Mouse (Mus musculus): ENCODE measurements at regions not wholly inside any gene's neighbourhood (a gene's known extent, or its start where the extent isn't known, plus 50 kb on each side); places are given as distances from the start of the nearest gene placed in this dataset.

DNA sequence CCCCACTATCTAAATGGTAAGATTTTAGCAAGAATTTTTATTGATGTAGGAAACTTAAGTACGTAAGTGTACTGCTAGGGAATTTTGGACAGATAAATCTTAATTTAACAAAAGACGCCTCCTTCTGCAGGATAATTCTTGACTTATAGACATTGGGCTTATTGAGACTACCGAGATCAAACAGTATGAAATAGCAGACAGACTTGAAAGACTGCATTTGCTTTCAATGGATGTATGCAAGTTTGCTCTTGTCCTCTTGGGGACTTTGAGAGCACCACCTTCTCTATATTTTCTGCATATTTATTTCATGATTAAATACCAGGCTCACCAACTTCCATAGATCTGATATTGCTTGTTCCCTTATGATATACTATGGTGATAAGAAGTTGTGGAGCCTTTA is 92.8 kb upstream of the 1700056E22Rik start:
- TF ChIP-seq POLR2A (IDR thresholded peaks at IDR 0.05; ENCODE audit: extremely low read depth, insufficient read depth, low read length) (no peak), CTCF (IDR thresholded peaks at IDR 0.05; ENCODE audit: extremely low read depth, insufficient read depth, low read length) (no peak)

All from cortical plate, adult 2 months (tissue).